Mouse (Mus musculus): ENCODE results near the gene Ntm. TPM values are rescaled to one million over a fixed set of nuclear protein-coding genes. Genes with fewer than 3 reads are reported as not detected.

The Ntm gene
- polyA plus RNA-seq, 1 experiment from 2014 or later = 30.6 TPM

DNA sequence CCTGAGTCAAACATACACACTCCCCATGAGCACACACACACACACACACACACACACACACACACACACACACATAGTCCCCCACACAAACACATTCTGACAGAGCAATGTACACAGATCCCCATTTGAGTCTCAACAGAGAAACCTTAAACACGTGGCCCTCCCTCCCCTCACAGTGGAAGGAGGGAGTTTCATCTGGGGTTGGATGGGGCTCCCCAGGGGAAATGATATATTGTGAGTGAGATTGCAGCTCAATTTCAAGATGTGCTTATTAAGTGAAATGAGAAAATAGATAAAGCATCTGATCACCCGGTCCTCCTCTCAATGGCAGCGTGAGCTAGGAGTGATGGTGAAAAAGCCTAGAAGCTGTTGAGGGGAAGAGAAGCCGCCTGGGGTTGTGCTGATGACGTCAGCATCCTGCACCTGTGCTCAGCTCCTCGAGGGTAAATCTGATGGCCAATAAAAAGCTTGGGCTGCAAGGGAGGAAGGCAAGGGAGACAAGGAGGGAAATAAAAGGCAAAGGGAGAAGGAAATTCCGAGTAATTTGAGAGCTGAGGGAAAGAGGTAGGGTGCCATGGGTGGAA is 801.8 kb downstream of the Ntm start:
- ATAC-seq (ENCODE audit: low FRiP score) (peak; percentile 51; the same call in 1 of the 2 replicates), DNase-seq (ENCODE audit: low spot score) (peak; percentile 6)
- 40% methylated on average over 7 of the region's 7 CpGs for WGBS

DNA sequence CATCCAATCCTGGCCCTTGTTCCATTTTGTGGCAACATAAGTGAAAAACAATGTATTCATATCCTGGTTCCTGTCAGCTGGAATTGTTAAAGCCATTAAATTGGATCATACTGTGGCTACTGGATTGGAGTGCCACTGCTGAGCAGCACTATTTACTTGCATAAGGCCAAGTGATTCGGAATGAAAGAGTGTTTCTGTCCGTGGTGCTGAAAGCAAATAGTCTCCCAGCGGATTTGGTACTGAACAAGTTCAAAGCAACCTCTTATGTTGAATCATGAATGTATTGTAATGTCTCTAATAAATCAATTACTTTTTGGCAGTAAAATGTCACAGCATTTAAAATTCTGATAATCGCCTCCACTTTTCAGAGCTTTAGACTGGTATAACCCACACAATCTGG is 817.0 kb downstream of the Ntm start:
- no peaks in the 10 kb centered on the region for H3K27me3 ChIP-seq (ENCODE audit: control insufficient read depth, insufficient read depth, low read length)
- H3K9ac ChIP-seq (ENCODE audit: low read depth, low read length) = no peak overlapping the region
- no peak overlapping the region for H3K4me2 ChIP-seq (replicated peaks; ENCODE audit: low read depth, low read length)
- H3K4me3 ChIP-seq (ENCODE audit: low read depth, low read length) = no peak overlapping the region
- 14% methylated on average over 4 of the region's 4 CpGs for WGBS
- H3K27ac ChIP-seq (ENCODE audit: low read depth, low read length) = no peak overlapping the region
- no peaks in the 10 kb centered on the region for H3K36me3 ChIP-seq (ENCODE audit: control insufficient read depth, insufficient read depth, low read length)
- H3K9me3 ChIP-seq (ENCODE audit: control insufficient read depth, low read length) = no peaks in the 10 kb centered on the region
- ATAC-seq (ENCODE audit: low FRiP score) = no peak
- H3K4me1 ChIP-seq (replicated peaks; ENCODE audit: control insufficient read depth, insufficient read depth, low read length) = no peaks in the 10 kb centered on the region
- peak; percentile 63 for DNase-seq (ENCODE audit: low spot score)

More for the DNA sequence above, 801.8 kb downstream of the Ntm start:
- Histone ChIP-seq H3K4me1 (replicated peaks; ENCODE audit: control insufficient read depth, insufficient read depth, low read length) (no peaks in the 10 kb centered on the region), H3K27ac (ENCODE audit: low read depth, low read length) (no peak overlapping the region), H3K9me3 (ENCODE audit: control insufficient read depth, low read length) (no peaks in the 10 kb centered on the region), H3K36me3 (ENCODE audit: control insufficient read depth, insufficient read depth, low read length) (no peaks in the 10 kb centered on the region), H3K4me2 (replicated peaks; ENCODE audit: low read depth, low read length) (no peak overlapping the region), H3K27me3 (ENCODE audit: control insufficient read depth, insufficient read depth, low read length) (no peaks in the 10 kb centered on the region), H3K4me3 (ENCODE audit: low read depth, low read length) (no peak overlapping the region), H3K9ac (ENCODE audit: low read depth, low read length) (no peak overlapping the region)

DNA sequence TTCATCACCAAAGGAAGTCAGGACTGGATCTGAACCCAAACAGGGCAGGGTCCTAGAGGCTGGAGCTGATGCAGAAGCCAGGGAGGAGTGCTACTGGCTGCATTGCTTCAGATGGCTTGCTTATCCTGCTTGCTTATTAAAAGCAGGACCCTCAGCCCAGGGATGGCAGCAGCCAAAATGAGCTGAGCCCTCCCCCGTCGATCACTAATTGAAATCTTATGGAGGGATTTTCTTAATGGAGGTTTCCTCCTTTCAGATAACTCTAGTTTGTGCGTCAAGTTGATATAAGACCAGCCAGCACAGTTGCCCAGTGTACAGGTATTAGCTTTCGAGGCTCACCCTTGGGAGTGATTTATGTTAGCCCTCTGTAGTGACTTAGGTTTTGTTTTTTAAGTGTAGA is 826.9 kb downstream of the Ntm start:
- Histone ChIP-seq H3K9me3 (ENCODE audit: control insufficient read depth, low read length) (no peaks in the 10 kb centered on the region), H3K27me3 (ENCODE audit: control insufficient read depth, insufficient read depth, low read length) (no peaks in the 10 kb centered on the region), H3K9ac (ENCODE audit: low read depth, low read length) (no peak overlapping the region), H3K27ac (ENCODE audit: low read depth, low read length) (no peak overlapping the region), H3K36me3 (ENCODE audit: control insufficient read depth, insufficient read depth, low read length) (no peaks in the 10 kb centered on the region), H3K4me1 (replicated peaks; ENCODE audit: control insufficient read depth, insufficient read depth, low read length) (no peaks in the 10 kb centered on the region), H3K4me3 (ENCODE audit: low read depth, low read length) (no peak overlapping the region), H3K4me2 (replicated peaks; ENCODE audit: low read depth, low read length) (no peak overlapping the region)
- 84% methylated on average over 4 of the region's 4 CpGs for WGBS
- ATAC-seq (ENCODE audit: low FRiP score) = no peak
- DNase-seq (ENCODE audit: low spot score) = no peak

DNA sequence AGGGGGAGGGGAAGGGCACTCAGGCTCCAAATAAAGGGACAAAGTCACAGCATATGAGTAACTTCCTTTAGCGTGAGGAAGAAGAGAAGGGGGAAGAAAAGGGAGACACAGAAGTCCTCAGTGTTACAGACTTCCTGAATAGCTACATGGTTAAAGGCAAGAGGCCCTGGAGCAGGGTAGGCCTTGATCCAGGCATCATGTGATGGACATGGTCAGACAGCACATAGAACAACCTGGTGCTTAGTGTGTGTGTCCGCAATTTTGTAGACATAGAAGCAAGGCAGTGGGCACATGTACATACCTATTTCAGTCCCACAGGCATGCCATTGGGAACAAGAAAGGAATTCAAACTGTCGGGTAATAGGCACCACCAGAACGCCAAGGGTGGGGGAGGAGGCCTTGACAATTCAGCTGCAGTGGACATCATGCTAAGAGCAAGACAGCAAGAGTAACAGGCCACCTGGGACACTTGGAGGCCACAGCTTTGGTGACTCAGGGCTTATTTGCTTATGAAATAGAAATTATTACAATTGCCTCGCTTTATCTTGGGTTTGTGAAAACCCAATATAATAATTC is 832.1 kb downstream of the Ntm start:
- Histone ChIP-seq H3K27ac (ENCODE audit: low read depth, low read length) (no peak overlapping the region), H3K36me3 (ENCODE audit: control insufficient read depth, insufficient read depth, low read length) (no peaks in the 10 kb centered on the region), H3K4me2 (replicated peaks; ENCODE audit: low read depth, low read length) (no peak overlapping the region), H3K9ac (ENCODE audit: low read depth, low read length) (no peak overlapping the region), H3K9me3 (ENCODE audit: control insufficient read depth, low read length) (no peaks in the 10 kb centered on the region), H3K4me1 (replicated peaks; ENCODE audit: control insufficient read depth, insufficient read depth, low read length) (no peaks in the 10 kb centered on the region), H3K4me3 (ENCODE audit: low read depth, low read length) (no peak overlapping the region), H3K27me3 (ENCODE audit: control insufficient read depth, insufficient read depth, low read length) (no peaks in the 10 kb centered on the region)
- 87% methylated on average over 5 of the region's 5 CpGs for WGBS
- DNase-seq (ENCODE audit: low spot score) = no peak
- ATAC-seq (ENCODE audit: low FRiP score) = peak; percentile 27

DNA sequence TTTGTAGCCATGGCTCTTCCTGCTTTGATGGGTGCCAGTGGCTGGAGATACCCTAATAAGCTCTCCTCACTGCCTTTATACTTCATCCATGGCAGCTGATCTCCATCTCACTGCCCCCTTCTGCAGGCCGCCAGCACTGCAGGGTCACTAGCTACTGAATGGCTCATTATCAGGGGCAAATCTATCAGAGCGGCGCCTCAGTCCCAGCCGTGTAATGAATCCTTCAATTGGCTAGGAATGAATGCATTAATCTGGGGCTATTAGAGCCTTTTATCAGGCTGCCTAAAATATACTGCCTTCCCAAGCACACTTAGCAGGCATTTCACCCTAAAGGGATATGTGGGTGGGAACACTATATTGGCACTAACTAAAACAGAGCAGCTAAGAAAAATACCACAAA is 832.6 kb downstream of the Ntm start:
- Histone ChIP-seq H3K4me3 (ENCODE audit: low read depth, low read length) (no peak overlapping the region), H3K36me3 (ENCODE audit: control insufficient read depth, insufficient read depth, low read length) (no peaks in the 10 kb centered on the region), H3K4me2 (replicated peaks; ENCODE audit: low read depth, low read length) (no peak overlapping the region), H3K27ac (ENCODE audit: low read depth, low read length) (no peak overlapping the region; the same call in 1 of the 2 replicates), H3K27me3 (ENCODE audit: control insufficient read depth, insufficient read depth, low read length) (no peaks in the 10 kb centered on the region), H3K4me1 (replicated peaks; ENCODE audit: control insufficient read depth, insufficient read depth, low read length) (no peaks in the 10 kb centered on the region), H3K9ac (ENCODE audit: low read depth, low read length) (no peak overlapping the region), H3K9me3 (ENCODE audit: control insufficient read depth, low read length) (no peaks in the 10 kb centered on the region)
- 59% methylated on average over 4 of the region's 4 CpGs for WGBS
- peak; percentile 51 for ATAC-seq (ENCODE audit: low FRiP score)
- DNase-seq (ENCODE audit: low spot score) = peak; percentile 20

DNA sequence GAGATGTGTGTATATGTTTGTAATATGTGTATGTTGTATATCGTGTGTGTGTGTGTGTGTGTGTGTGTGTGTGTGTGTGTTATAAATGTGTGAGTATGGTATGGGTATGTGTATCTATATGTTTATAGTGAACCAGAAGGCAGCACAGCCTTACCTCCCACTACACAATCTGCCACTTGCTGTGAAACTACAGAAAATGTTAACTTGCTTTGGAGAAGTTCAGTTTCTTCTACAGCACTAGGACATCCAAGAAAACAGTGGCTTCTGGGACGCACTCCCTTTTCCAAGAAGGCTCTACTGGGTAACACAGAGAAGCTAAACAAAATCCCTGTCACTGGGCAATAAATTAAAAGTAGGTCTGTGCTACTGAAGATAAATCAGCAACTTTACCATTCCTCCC is 834.5 kb downstream of the Ntm start:
- no peak for DNase-seq (ENCODE audit: low spot score)
- WGBS = 97% methylated on average over 2 of the region's 2 CpGs
- no peaks in the 10 kb centered on the region for H3K27me3 ChIP-seq (ENCODE audit: control insufficient read depth, insufficient read depth, low read length)
- H3K9ac ChIP-seq (ENCODE audit: low read depth, low read length) = no peak overlapping the region
- H3K36me3 ChIP-seq (ENCODE audit: control insufficient read depth, insufficient read depth, low read length) = no peaks in the 10 kb centered on the region
- H3K9me3 ChIP-seq (ENCODE audit: control insufficient read depth, low read length) = no peaks in the 10 kb centered on the region
- no peak overlapping the region for H3K27ac ChIP-seq (ENCODE audit: low read depth, low read length)
- H3K4me2 ChIP-seq (replicated peaks; ENCODE audit: low read depth, low read length) = no peak overlapping the region
- H3K4me3 ChIP-seq (ENCODE audit: low read depth, low read length) = no peak overlapping the region
- ATAC-seq (ENCODE audit: low FRiP score) = no peak
- no peaks in the 10 kb centered on the region for H3K4me1 ChIP-seq (replicated peaks; ENCODE audit: control insufficient read depth, insufficient read depth, low read length)

DNA sequence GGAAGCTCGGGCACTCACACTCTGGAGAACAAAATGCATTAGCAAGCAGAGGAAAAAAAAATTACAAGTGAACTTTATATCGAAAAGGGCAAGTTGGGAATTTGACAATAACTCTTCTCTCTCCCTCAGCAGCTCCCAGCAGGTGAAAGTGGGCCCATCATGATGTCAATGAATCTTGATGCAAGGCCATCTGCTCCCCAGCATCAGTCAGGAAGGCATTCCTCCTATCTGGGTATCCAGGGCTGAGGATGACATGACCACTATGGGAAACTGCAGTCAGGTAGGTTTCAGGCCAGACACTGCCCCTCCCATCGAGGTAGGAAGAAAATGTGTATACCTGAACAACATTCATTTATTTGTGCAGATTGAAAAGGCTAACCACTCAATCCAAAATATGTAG is 838.5 kb downstream of the Ntm start:
- no peaks in the 10 kb centered on the region for H3K27me3 ChIP-seq (ENCODE audit: control insufficient read depth, insufficient read depth, low read length)
- no peak overlapping the region for H3K27ac ChIP-seq (ENCODE audit: low read depth, low read length)
- no peak overlapping the region for H3K4me2 ChIP-seq (replicated peaks; ENCODE audit: low read depth, low read length)
- WGBS = 81% methylated on average over 3 of the region's 3 CpGs
- no peaks in the 10 kb centered on the region for H3K9me3 ChIP-seq (ENCODE audit: control insufficient read depth, low read length)
- ATAC-seq (ENCODE audit: low FRiP score) (no peak), DNase-seq (ENCODE audit: low spot score) (no peak)
- no peak overlapping the region for H3K9ac ChIP-seq (ENCODE audit: low read depth, low read length)
- no peaks in the 10 kb centered on the region for H3K4me1 ChIP-seq (replicated peaks; ENCODE audit: control insufficient read depth, insufficient read depth, low read length)
- H3K36me3 ChIP-seq (ENCODE audit: control insufficient read depth, insufficient read depth, low read length) = no peaks in the 10 kb centered on the region
- no peak overlapping the region for H3K4me3 ChIP-seq (ENCODE audit: low read depth, low read length)

DNA sequence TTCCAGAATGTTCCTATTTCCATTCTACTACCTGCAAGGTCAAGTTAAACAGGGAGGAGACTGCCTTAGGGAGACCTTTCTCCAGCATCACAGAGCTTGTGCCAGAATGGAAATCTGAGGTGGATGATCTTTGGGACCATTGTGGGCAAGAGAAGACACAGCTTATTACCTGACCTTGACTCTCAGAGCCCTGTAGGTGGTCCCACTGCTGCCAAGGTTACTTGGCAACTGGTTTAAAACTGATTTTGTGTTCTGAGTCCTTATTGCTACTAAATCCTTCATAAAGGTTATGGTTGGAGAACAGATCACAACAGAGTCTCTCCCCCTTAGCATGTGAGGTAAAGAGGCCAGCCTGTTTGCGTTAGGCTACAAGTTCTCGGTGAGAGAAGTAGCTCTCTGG is 839.1 kb downstream of the Ntm start:
- no peaks in the 10 kb centered on the region for H3K9me3 ChIP-seq (ENCODE audit: control insufficient read depth, low read length)

DNA sequence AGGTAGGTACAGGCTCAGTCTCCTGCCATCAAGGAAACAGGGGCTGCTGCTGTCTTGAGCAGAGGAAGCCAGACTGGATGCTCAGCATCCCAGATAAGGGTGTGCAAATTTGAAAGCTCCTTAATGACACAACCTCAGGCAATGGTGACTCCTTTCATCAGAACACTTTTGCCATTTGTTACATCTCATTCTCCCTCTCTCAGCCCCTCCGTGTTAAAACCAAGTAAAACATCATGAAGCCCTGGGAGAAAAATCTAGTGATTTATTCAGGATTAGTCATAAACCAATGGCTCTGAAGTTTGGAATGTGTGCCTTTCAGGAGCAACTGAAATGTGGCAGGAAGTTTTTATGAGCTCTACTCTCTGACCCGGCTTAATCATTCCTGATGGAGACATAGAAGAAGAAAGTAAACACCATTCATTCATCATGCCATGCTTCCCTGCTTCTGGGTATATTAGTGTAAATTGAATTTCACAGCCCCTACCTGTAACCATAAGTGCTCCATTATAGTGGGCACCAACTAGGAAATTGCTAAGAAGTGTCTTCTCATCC is 845.3 kb downstream of the Ntm start:
- H3K27ac ChIP-seq (ENCODE audit: low read depth, low read length) = no peak overlapping the region
- H3K4me3 ChIP-seq (ENCODE audit: low read depth, low read length) = no peak overlapping the region
- H3K27me3 ChIP-seq (ENCODE audit: control insufficient read depth, insufficient read depth, low read length) = no peaks in the 10 kb centered on the region
- DNase-seq (ENCODE audit: low spot score) (no peak), ATAC-seq (ENCODE audit: low FRiP score) (no peak)
- H3K9ac ChIP-seq (ENCODE audit: low read depth, low read length) = no peak overlapping the region
- no peaks in the 10 kb centered on the region for H3K4me1 ChIP-seq (replicated peaks; ENCODE audit: control insufficient read depth, insufficient read depth, low read length)
- 76% methylated on average over 2 of the region's 2 CpGs for WGBS
- H3K36me3 ChIP-seq (ENCODE audit: control insufficient read depth, insufficient read depth, low read length) = no peaks in the 10 kb centered on the region
- H3K4me2 ChIP-seq (replicated peaks; ENCODE audit: low read depth, low read length) = no peak overlapping the region
- no peaks in the 10 kb centered on the region for H3K9me3 ChIP-seq (ENCODE audit: control insufficient read depth, low read length)

More for the DNA sequence above, 839.1 kb downstream of the Ntm start:
- ATAC-seq (ENCODE audit: low FRiP score) (no peak), DNase-seq (ENCODE audit: low spot score) (no peak)
- Histone ChIP-seq H3K4me2 (replicated peaks; ENCODE audit: low read depth, low read length) (no peak overlapping the region), H3K36me3 (ENCODE audit: control insufficient read depth, insufficient read depth, low read length) (no peaks in the 10 kb centered on the region), H3K4me3 (ENCODE audit: low read depth, low read length) (no peak overlapping the region), H3K27me3 (ENCODE audit: control insufficient read depth, insufficient read depth, low read length) (no peaks in the 10 kb centered on the region), H3K9ac (ENCODE audit: low read depth, low read length) (no peak overlapping the region), H3K27ac (ENCODE audit: low read depth, low read length) (no peak overlapping the region), H3K4me1 (replicated peaks; ENCODE audit: control insufficient read depth, insufficient read depth, low read length) (no peaks in the 10 kb centered on the region)
- 89% methylated on average over 2 of the region's 2 CpGs for WGBS

Measured in hindbrain, embryonic 11.5 days (tissue).